Mouse (Mus musculus) kidney, adult 2 months (tissue): ENCODE data around the gene Rreb1.

Source experiments
- CTCF ChIP-seq: fragments of 200-500 bp; conservative IDR thresholded peaks from 2 replicates; pipeline ENCODE4 v1.5.1; 2011; ENCODE audit warnings: low read depth, mild to moderate bottlenecking, control low read depth, low read length, moderate library complexity, mixed read lengths; ENCODE audit not compliant: insufficient read depth, insufficient read length
- POLR2A ChIP-seq: fragments of 200-500 bp; IDR thresholded peaks from one replicate; pipeline ENCODE4 v1.6.1; 2011; ENCODE audit warnings: low read depth, low read length, control low read depth

- TF ChIP-seq CTCF, result no peak
- TF ChIP-seq POLR2A, result no peak
These were observed 67.0 kb downstream of the Rreb1 start for GRCm38 (mm10) chr13:37845156-37845555.
